Mouse (Mus musculus): Measurements from ENCODE around the gene 3110009E18Rik. TPM values are rescaled to one million over a fixed set of nuclear protein-coding genes. Genes with fewer than 3 reads are reported as not detected.

The 3110009E18Rik gene
- polyA plus RNA-seq, 1 experiment from 2014 or later = 12.8 TPM

DNA sequence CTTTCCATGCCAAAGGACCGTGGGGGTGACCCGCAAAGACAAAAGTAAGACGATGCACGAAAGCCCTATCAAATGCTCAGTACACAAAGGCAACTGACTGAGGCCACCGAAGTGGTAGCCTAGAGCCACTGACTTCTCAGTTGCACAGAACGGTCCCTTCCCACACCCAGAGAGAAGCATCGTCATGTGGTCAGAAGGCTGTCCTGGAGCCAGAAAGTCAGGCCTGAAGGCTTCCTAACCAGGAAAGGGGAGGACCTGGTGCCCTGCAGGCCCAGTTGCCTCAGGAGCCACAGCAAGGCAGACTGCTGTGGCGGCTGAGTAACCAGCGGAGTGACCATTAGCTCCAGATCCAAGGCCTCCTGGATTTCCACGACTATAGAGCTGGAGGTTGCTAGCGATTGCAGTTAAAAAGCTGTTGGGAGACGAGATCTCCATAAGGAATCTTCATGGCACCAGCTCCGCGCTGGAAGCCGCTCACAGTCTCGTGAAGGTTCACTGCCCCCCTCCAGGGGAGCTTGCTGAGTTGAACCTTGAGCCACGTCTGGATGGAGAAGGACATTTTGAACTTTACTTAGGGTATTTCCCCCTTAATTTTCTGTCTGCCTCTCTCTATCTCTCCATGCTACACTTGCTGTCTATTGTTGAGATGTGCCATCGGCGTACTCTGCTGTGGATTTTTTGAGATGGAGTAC lies 11.1 kb upstream of the 3110009E18Rik start:
- Histone ChIP-seq H3K9me3 (replicated peaks) (peaks cover 8% of the 10 kb centered on the region; the same call in 1 of the 2 replicates), H3K4me1 (peaks cover 10% of the 10 kb centered on the region; the same call in 1 of the 2 replicates), H3K27ac (no peak overlapping the region), H3K4me2 (no peak overlapping the region), H3K4me3 (no peak overlapping the region), H3K9ac (no peak overlapping the region), H3K27me3 (replicated peaks) (no peaks in the 10 kb centered on the region), H3K36me3 (peaks cover 29% of the 10 kb centered on the region)
- no peak for ATAC-seq
- 82% methylated on average over 19 of the region's 19 CpGs for WGBS (ENCODE audit: insufficient replicate concordance)

- H3K27me3 ChIP-seq (replicated peaks) = no peaks in the 10 kb centered on the region
- H3K4me3 ChIP-seq = no peak overlapping the region
- no peak overlapping the region for H3K4me2 ChIP-seq
- no peak for ATAC-seq
- H3K9ac ChIP-seq = no peak overlapping the region
- WGBS (ENCODE audit: insufficient replicate concordance) = 86% methylated on average over 8 of the region's 8 CpGs
- H3K4me1 ChIP-seq = peaks cover 10% of the 10 kb centered on the region; the same call in 1 of the 2 replicates
- peaks cover 46% of the 10 kb centered on the region for H3K36me3 ChIP-seq
- H3K9me3 ChIP-seq (replicated peaks) = peaks cover 8% of the 10 kb centered on the region; the same call in 1 of the 2 replicates
- no peak overlapping the region for H3K27ac ChIP-seq
These were observed 9.2 kb upstream of the 3110009E18Rik start for GRCm38 (mm10) chr1:120111766-120112165.

DNA sequence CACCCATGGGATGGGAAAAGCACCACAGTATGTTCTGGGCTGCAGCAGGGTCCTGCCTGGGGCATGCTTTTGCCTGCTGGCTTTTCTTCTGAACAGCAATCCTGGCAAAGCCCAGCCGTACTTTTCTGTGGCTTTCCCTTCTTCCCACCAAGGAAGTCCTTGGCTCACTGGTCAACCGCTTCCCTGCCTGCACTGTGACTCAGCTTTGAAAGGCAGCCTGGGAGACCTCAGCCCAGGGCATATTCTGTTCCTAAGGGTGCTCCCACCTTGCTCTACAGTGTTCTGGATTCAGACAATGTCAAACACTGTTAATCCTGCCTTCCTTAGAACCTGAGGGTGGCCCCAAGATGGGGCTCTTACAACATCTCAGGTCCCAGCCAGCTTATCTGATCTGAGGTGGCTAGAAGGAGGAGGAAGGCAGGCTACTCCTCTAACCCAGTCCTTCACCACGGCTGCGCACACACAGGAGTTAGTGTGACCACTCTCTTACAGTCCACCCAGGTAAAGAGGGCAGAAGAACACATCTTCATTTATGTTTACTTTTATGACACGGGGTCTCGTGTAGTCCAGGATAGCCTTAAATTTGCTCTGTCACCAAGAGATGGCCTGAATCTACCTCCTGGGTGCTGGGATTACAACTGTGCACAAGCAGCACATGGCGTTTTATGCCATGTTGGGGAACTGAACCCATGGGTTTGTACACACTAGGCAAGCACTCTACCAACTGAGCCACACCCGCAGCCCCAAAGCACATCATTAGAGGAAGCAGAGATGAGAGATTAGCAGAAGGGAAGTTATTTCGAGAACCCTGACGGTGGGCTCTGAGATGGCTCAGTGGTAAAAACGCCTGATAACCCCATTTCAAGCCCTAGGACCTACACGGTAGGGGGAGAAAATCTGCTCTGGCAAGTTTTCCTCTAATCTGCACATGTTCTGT lies 8.5 kb upstream of the 3110009E18Rik start:
- ATAC-seq = peak; percentile 40
- Histone ChIP-seq H3K4me2 (no peak overlapping the region), H3K27me3 (replicated peaks) (no peaks in the 10 kb centered on the region), H3K27ac (no peak overlapping the region), H3K9ac (no peak overlapping the region), H3K9me3 (replicated peaks) (peaks cover 8% of the 10 kb centered on the region; the same call in 1 of the 2 replicates), H3K4me3 (no peak overlapping the region), H3K4me1 (peaks cover 14% of the 10 kb centered on the region), H3K36me3 (peaks cover 46% of the 10 kb centered on the region)
- WGBS (ENCODE audit: insufficient replicate concordance) = 46% methylated on average over 12 of the region's 12 CpGs

DNA sequence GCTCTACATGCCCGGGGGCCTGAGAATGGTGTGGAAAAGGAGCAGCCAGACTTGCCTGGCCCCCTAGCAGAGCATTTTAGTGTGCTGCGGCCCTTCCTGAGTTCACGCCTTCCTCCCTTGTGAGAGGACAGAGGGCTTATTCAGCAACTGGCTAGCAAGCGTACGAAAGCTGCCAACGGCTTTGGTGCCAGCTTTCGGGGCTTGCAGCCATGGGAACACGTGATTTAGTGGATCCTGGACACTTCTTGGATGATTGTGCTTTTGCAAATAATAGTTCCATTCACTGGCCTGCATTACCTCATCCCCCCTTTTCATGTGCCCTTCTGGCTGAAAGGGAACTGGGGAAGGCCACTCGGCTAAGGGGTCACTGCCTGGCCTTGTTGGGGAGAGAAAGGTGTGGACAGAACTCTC lies 5.3 kb upstream of the 3110009E18Rik start:
- Histone ChIP-seq H3K36me3 (peaks cover 61% of the 10 kb centered on the region), H3K4me2 (no peak overlapping the region), H3K9me3 (replicated peaks) (peaks cover 8% of the 10 kb centered on the region; the same call in 1 of the 2 replicates), H3K27ac (no peak overlapping the region), H3K27me3 (replicated peaks) (no peaks in the 10 kb centered on the region), H3K4me3 (no peak overlapping the region), H3K9ac (no peak overlapping the region), H3K4me1 (peaks cover 40% of the 10 kb centered on the region)
- no peak for ATAC-seq
- 86% methylated on average over 9 of the region's 9 CpGs for WGBS (ENCODE audit: insufficient replicate concordance)

DNA sequence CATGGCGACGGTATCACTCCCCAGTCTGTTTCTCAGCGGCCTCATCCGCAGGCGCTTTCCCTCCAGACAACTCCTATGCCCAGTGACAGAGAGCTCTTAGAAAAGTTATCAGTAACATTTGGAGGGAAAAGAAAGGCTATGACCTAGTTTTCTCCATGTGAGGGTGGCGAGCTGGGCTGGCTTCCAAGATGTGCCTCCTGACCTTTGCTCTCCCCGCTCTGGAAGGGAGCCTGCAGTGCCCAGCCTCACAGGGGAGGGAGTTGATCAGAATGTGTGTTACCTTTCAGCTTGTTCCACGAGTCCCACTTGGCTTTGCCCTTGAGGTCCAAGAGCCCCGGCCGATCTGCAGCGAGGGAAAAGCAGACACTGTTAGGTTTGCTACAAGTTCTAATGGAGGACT lies 4.9 kb upstream of the 3110009E18Rik start:
- no peak overlapping the region for H3K4me2 ChIP-seq
- peaks cover 8% of the 10 kb centered on the region; the same call in 1 of the 2 replicates for H3K9me3 ChIP-seq (replicated peaks)
- H3K27ac ChIP-seq = no peak overlapping the region
- 89% methylated on average over 11 of the region's 11 CpGs for WGBS (ENCODE audit: insufficient replicate concordance)
- no peaks in the 10 kb centered on the region for H3K27me3 ChIP-seq (replicated peaks)
- H3K4me1 ChIP-seq = peaks cover 40% of the 10 kb centered on the region
- ATAC-seq = no peak
- H3K36me3 ChIP-seq = peaks cover 61% of the 10 kb centered on the region
- no peak overlapping the region for H3K4me3 ChIP-seq
- no peak overlapping the region for H3K9ac ChIP-seq

GRCm38 (mm10) chr1:120118854-120119253 lies 2.1 kb upstream of the 3110009E18Rik start:
- H3K4me3 ChIP-seq = 0 out of 2 replicates have a peak overlapping the region, but pooled peaks have one; percentile 68
- no peak overlapping the region for H3K9ac ChIP-seq
- H3K36me3 ChIP-seq = peaks cover 42% of the 10 kb centered on the region
- H3K9me3 ChIP-seq (replicated peaks) = peaks cover 8% of the 10 kb centered on the region; the same call in 1 of the 2 replicates
- H3K4me1 ChIP-seq = peaks cover 43% of the 10 kb centered on the region
- ATAC-seq = no peak
- H3K27me3 ChIP-seq (replicated peaks) = no peaks in the 10 kb centered on the region
- WGBS (ENCODE audit: insufficient replicate concordance) = 78% methylated on average over 2 of the region's 2 CpGs
- peak overlapping the region; percentile 89 for H3K4me2 ChIP-seq
- no peak overlapping the region for H3K27ac ChIP-seq

GRCm38 (mm10) chr1:120119389-120119788 lies 1.6 kb upstream of the 3110009E18Rik start:
- H3K4me2 ChIP-seq = peak overlapping the region; percentile 89
- peaks cover 43% of the 10 kb centered on the region for H3K4me1 ChIP-seq
- no peak overlapping the region for H3K27ac ChIP-seq
- no peak for ATAC-seq
- WGBS (ENCODE audit: insufficient replicate concordance) = 79% methylated on average over 4 of the region's 4 CpGs
- no peak overlapping the region; the same call in 1 of the 2 replicates for H3K9ac ChIP-seq
- peaks cover 5% of the 10 kb centered on the region; the same call in 1 of the 2 replicates for H3K9me3 ChIP-seq (replicated peaks)
- no peaks in the 10 kb centered on the region for H3K27me3 ChIP-seq (replicated peaks)
- H3K4me3 ChIP-seq = peak overlapping the region; percentile 68
- peaks cover 37% of the 10 kb centered on the region for H3K36me3 ChIP-seq

- no peaks in the 10 kb centered on the region for H3K9me3 ChIP-seq (replicated peaks)
- ATAC-seq = peak; percentile 62
- H3K27me3 ChIP-seq (replicated peaks) = no peaks in the 10 kb centered on the region
- H3K36me3 ChIP-seq = peaks cover 27% of the 10 kb centered on the region
- peak overlapping the region; percentile 82 for H3K27ac ChIP-seq
- peak overlapping the region; percentile 89 for H3K4me2 ChIP-seq
- peak overlapping the region; percentile 75 for H3K9ac ChIP-seq
- peak overlapping the region; percentile 68 for H3K4me3 ChIP-seq
- H3K4me1 ChIP-seq = peaks cover 43% of the 10 kb centered on the region
- WGBS (ENCODE audit: insufficient replicate concordance) = 7% methylated on average over 24 of the region's 24 CpGs
These were observed 632 bp upstream of the 3110009E18Rik start for GRCm38 (mm10) chr1:120120141-120120968.

DNA sequence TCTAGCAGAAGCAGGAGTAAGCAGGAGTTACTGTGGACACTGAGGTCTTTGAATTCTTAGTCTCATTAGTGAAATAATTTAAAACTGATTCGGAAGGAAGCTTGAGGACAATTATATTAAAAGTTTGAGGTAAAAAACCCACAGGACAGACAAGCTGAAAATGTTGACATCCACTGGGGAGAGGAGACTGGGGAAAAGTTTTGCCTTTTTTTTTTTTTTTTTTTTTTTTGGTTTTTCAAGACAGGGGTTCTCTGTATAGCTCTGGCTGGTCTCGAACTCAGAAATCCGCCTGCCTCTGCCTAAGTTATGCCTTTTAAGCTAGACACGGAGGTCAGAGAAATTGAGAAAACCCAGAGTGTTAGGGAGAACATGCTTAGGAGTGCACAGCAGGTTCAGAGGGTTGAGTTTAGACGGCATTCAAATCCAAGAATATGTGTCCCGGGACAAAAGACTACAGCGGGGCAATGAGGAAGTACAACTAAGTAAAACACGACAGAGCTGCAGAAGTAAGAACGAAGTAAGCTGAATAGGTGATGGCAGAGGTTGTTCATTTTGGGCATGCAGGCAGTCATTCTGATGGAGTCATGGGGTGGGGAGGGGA lies 1.0 kb downstream of the 3110009E18Rik start:
- H3K4me2 ChIP-seq = peak overlapping the region; percentile 89
- ATAC-seq = no peak
- WGBS (ENCODE audit: insufficient replicate concordance) = 58% methylated on average over 9 of the region's 9 CpGs
- peak overlapping the region; percentile 68 for H3K4me3 ChIP-seq
- peak overlapping the region; percentile 77 for H3K9ac ChIP-seq
- H3K9me3 ChIP-seq (replicated peaks) = no peaks in the 10 kb centered on the region
- H3K27ac ChIP-seq = peak overlapping the region; percentile 84
- H3K27me3 ChIP-seq (replicated peaks) = no peaks in the 10 kb centered on the region
- H3K4me1 ChIP-seq = peaks cover 43% of the 10 kb centered on the region
- H3K36me3 ChIP-seq = peaks cover 15% of the 10 kb centered on the region

DNA sequence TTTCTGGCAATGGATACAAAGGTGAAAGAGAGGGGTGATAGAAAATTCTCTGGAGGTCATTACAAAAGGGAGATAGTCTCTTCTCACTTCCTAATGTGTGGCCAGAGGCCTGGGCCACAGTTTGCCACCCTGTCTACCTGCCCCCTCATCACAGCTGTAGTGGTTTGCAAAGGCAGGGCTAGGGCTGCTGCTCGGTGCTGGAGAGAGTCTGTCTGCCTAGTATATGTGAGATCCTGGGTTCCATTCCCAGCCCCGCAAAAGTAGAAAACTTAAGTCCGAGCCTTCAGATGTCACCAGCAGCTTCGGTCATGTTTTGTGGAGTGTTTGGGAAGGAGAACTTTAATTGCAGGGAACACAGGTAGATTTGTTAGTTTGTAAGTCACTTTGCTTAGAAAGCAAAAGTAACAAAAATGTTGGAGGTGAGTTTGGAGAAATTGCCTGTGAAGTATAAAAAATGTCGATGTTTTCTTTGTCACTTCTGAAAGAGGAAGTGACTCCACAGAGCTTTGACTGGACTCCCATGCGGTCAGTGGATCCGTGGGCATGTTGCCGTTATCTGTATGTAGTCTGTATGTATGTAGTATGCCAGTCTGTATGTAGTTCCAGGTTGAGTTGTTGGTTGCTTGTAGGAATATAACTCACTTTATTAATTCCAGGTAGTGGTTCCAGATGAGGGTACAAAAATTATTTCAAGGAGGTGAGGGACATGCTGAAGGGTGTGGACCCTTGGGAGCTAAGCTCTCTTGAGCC lies 1.8 kb downstream of the 3110009E18Rik start:
- Histone ChIP-seq H3K36me3 (peaks cover 15% of the 10 kb centered on the region), H3K4me1 (peaks cover 39% of the 10 kb centered on the region), H3K27me3 (replicated peaks) (no peaks in the 10 kb centered on the region), H3K4me3 (no peak overlapping the region), H3K4me2 (peak overlapping the region; percentile 89), H3K9ac (no peak overlapping the region), H3K27ac (no peak overlapping the region), H3K9me3 (replicated peaks) (no peaks in the 10 kb centered on the region)
- 66% methylated on average over 8 of the region's 8 CpGs for WGBS (ENCODE audit: insufficient replicate concordance)
- ATAC-seq = no peak
